27 mouse cellular contexts compared by ENCODE assay signal in the genomic region with DNA sequence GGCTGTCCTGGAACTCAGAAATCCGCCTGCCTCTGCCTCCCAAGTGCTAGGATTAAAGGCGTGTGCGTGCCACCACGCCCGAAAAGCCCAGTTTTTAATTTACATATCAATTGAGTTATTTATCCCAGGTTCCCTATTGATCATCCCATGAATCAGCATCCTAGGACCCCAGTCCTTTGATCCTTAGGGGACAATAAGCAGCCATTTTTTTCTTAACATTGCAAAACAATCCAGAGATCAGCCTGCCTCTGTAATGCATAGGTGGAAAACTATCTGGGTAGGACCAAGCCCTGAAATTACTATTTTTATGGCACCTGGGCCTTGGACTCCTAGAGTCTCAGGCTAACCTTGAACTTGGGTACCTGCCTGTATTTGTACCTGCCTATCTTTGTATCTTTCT.
"Had no signal": no experiment of that assay in that cellular context is flagged by ENCODE, and none has a peak within 500 bp of the region (broad histone marks: within the 10 kb centered on the region; RNA-seq: fewer than 3 reads in every experiment).

No protein-coding gene starts in this region.

- DNase-seq: gastrocnemius, postnatal 14 days; gastrocnemius, postnatal 36 days; heart, adult 11 months; heart, adult 2 months; heart, postnatal 14 days; heart, postnatal 36 days; kidney, adult 11 months; kidney, adult 2 months; kidney, adult 9 months; kidney, postnatal 14 days; kidney, postnatal 36 days; layer of hippocampus, adult 9-11 months; layer of hippocampus, postnatal 36 days; left cerebral cortex, postnatal 4 days had no signal

- H3K27me3 ChIP-seq: heart, embryonic 13.5 days; heart, embryonic 15.5 days; hindbrain, embryonic 13.5 days; hindbrain, embryonic 15.5 days; intestine, embryonic 15.5 days; kidney, embryonic 15.5 days; limb, embryonic 13.5 days; limb, embryonic 15.5 days; liver, embryonic 12.5 days had no signal

- H3K9me3 ChIP-seq: heart, embryonic 13.5 days; heart, embryonic 15.5 days; hindbrain, embryonic 13.5 days; hindbrain, embryonic 15.5 days; intestine, embryonic 15.5 days; kidney, embryonic 15.5 days; limb, embryonic 13.5 days; limb, embryonic 15.5 days; liver, embryonic 12.5 days had no signal

- H3K36me3 ChIP-seq: intestine, embryonic 15.5 days had no signal

- H3K4me2 ChIP-seq: heart, embryonic 11.5 days; heart, embryonic 13.5 days; heart, embryonic 15.5 days; hindbrain, embryonic 13.5 days; hindbrain, embryonic 15.5 days; intestine, embryonic 15.5 days; kidney, embryonic 15.5 days; limb, embryonic 13.5 days; limb, embryonic 15.5 days; liver, embryonic 12.5 days had no signal

- H3K4me1 ChIP-seq: heart, embryonic 13.5 days; heart, embryonic 15.5 days; hindbrain, embryonic 13.5 days; hindbrain, embryonic 15.5 days; intestine, embryonic 15.5 days; kidney, embryonic 15.5 days; limb, embryonic 13.5 days; limb, embryonic 15.5 days had no signal

- ATAC-seq: inflammation-experienced regulatory T-cells, adult 6 months; intestine, embryonic 15.5 days; liver, embryonic 12.5 days had no signal

- H3K27ac ChIP-seq: heart, adult 2 months; heart, embryonic 13.5 days; heart, embryonic 15.5 days; hindbrain, embryonic 13.5 days; hindbrain, embryonic 15.5 days; intestine, embryonic 15.5 days; kidney, embryonic 15.5 days; kidney, postnatal 0 days; limb, embryonic 13.5 days; limb, embryonic 15.5 days; liver, embryonic 12.5 days; liver, embryonic 14.5 days had no signal

- H3K9ac ChIP-seq: heart, embryonic 13.5 days; heart, embryonic 15.5 days; hindbrain, embryonic 13.5 days; hindbrain, embryonic 15.5 days; intestine, embryonic 15.5 days; kidney, embryonic 15.5 days; limb, embryonic 13.5 days; limb, embryonic 15.5 days; liver, embryonic 12.5 days; liver, embryonic 14.5 days had no signal

- H3K4me3 ChIP-seq: heart, adult 2 months; heart, embryonic 13.5 days; heart, embryonic 15.5 days; hindbrain, embryonic 13.5 days; hindbrain, embryonic 15.5 days; intestine, embryonic 15.5 days; kidney, embryonic 15.5 days; limb, embryonic 13.5 days; limb, embryonic 15.5 days; liver, embryonic 12.5 days had no signal
